Mouse (Mus musculus) G1E-ER4 (cell line): ENCODE measurements around the gene Gnas. TPM values are rescaled to one million over a fixed set of nuclear protein-coding genes. Genes with fewer than 3 reads are reported as not detected.

Experiments used
- GATA1 ChIP-seq: IDR thresholded peaks from one replicate; pipeline ENCODE4 v1.8.0; 2012; ENCODE audit warnings: low read length, inconsistent platforms
- polyA plus RNA-seq: library from polyadenylated mRNA; stranded (reverse); fragments of >175 nt; gene quantifications from 2 replicates; pipeline ENCODE4 v1.2.3, GENCODE M21; 2012

The Gnas gene
- polyA plus RNA-seq, 1 experiment = 929 TPM

GRCm38 (mm10) chr2:174310913-174311514 lies 26.9 kb downstream of the Gnas start:
- TF ChIP-seq GATA1 = no peak

- TF ChIP-seq GATA1 = no peak
Measured at GRCm38 (mm10) chr2:174311613-174312012, 27.5 kb downstream of the Gnas start.

GRCm38 (mm10) chr2:174312118-174312647 lies 28.1 kb downstream of the Gnas start:
- no peak for TF ChIP-seq GATA1

GRCm38 (mm10) chr2:174312661-174313060 lies 28.5 kb downstream of the Gnas start:
- no peak for TF ChIP-seq GATA1

GRCm38 (mm10) chr2:174316661-174317060 lies 32.5 kb downstream of the Gnas start:
- no peak for TF ChIP-seq GATA1

GRCm38 (mm10) chr2:174325989-174326388 lies 41.9 kb downstream of the Gnas start:
- TF ChIP-seq GATA1 = no peak

GRCm38 (mm10) chr2:174326481-174326880 lies 42.4 kb downstream of the Gnas start:
- no peak for TF ChIP-seq GATA1

- no peak for TF ChIP-seq GATA1
Measured at GRCm38 (mm10) chr2:174327295-174327981, 43.3 kb downstream of the Gnas start.

GRCm38 (mm10) chr2:174328358-174328905 lies 44.3 kb downstream of the Gnas start:
- TF ChIP-seq GATA1 = no peak

GRCm38 (mm10) chr2:174328926-174329662 lies 45.0 kb downstream of the Gnas start:
- no peak for TF ChIP-seq GATA1

GRCm38 (mm10) chr2:174329663-174330615 lies 45.8 kb downstream of the Gnas start:
- no peak for TF ChIP-seq GATA1

GRCm38 (mm10) chr2:174330616-174331191 lies 46.6 kb downstream of the Gnas start:
- no peak for TF ChIP-seq GATA1

GRCm38 (mm10) chr2:174331282-174332030 lies 47.3 kb downstream of the Gnas start:
- no peak for TF ChIP-seq GATA1
